Mouse (Mus musculus) liver, postnatal 0 days (tissue): ENCODE measurements around the gene Gm15557. TPM values are rescaled to one million over a fixed set of nuclear protein-coding genes. Genes with fewer than 3 reads are reported as not detected.

Source experiments
- ATAC-seq: fragments of 200-750 bp; cut with Nextera tagmentation; 2 replicates; pipeline ENCODE4 v1.8.0; 2017; ENCODE audit warnings: mild to moderate bottlenecking, moderate library complexity
- DNase-seq: peaks from one replicate; pipeline ENCODE4 v3.0.0-alpha.2; 2016
- H3K27ac ChIP-seq: fragments of 300-500 bp; sonication (generic); 2 replicates; pipeline ENCODE4 v1.5.1; 2014; ENCODE audit warnings: antibody characterized with exemption, moderate library complexity, mild to moderate bottlenecking, low read depth
- H3K27me3 ChIP-seq: fragments of 300-500 bp; sonication (generic); 2 replicates; pipeline ENCODE4 v1.6.1; 2014; ENCODE audit warnings: low read length, control low read depth, mixed read lengths; ENCODE audit not compliant: insufficient read depth
- H3K36me3 ChIP-seq: fragments of 300-500 bp; sonication (generic); replicated peaks from 2 replicates; pipeline ENCODE4 v1.6.1; 2014; ENCODE audit warnings: mild to moderate bottlenecking, control low read depth, low read length, moderate library complexity, mixed read lengths; ENCODE audit not compliant: insufficient read depth
- H3K4me1 ChIP-seq: fragments of 300-500 bp; sonication (generic); 2 replicates; pipeline ENCODE4 v1.6.1; 2014; ENCODE audit warnings: antibody characterized with exemption, mild to moderate bottlenecking, control low read depth; ENCODE audit not compliant: insufficient read depth
- H3K4me2 ChIP-seq: fragments of 300-500 bp; sonication (generic); 2 replicates; pipeline ENCODE4 v1.6.1; 2014; ENCODE audit warnings: low read depth, mild to moderate bottlenecking, low read length, moderate library complexity, mixed read lengths
- H3K4me3 ChIP-seq: fragments of 300-500 bp; sonication (generic); 2 replicates; pipeline ENCODE4 v1.5.1; 2014; ENCODE audit warnings: low read depth, low read length
- H3K9ac ChIP-seq: fragments of 300-500 bp; sonication (generic); replicated peaks from 2 replicates; pipeline ENCODE4 v1.6.1; 2014; ENCODE audit warnings: mild to moderate bottlenecking, moderate library complexity
- H3K9me3 ChIP-seq: fragments of 300-500 bp; sonication (generic); 2 replicates; pipeline ENCODE4 v1.6.1; 2016; ENCODE audit warnings: mild to moderate bottlenecking, control low read depth, low read length, mixed read lengths
- CTCF ChIP-seq: sonication (generic); IDR thresholded peaks from 2 replicates; pipeline ENCODE4 v1.5.1; 2016; ENCODE audit warnings: antibody characterized with exemption, low read depth
- EP300 ChIP-seq: IDR thresholded peaks from 2 replicates; pipeline ENCODE4 v1.6.1; 2016; ENCODE audit warnings: antibody characterized with exemption, low read depth, mild to moderate bottlenecking
- WGBS: fragments of 180-500 bp; shearing (Covaris S2); extraction: QIAGEN DNeasy Blood & Tissue Kit; methylation state at CpG from one replicate; pipeline ENCODE4 v1.1.7; 2014; ENCODE audit not compliant: insufficient replicate concordance; 5-methylcytosine and 5-hydroxymethylcytosine counted together
- polyA plus RNA-seq: library from polyadenylated mRNA; unstranded; fragments of >200 nt; fragmentation: Nextera tagmentation; extraction: Ambion mirVana; gene quantifications from 2 replicates; pipeline ENCODE4 v1.2.1, GENCODE M21; 2015

The Gm15557 gene
- polyA plus RNA-seq, 1 experiment from 2014 or later: not detected

- Histone ChIP-seq H3K9me3 (no peaks in the 10 kb centered on the region), H3K4me3 (no peak overlapping the region), H3K27me3 (no peaks in the 10 kb centered on the region), H3K36me3 (peaks cover 72% of the 10 kb centered on the region), H3K27ac (no peak overlapping the region), H3K9ac (no peak overlapping the region), H3K4me1 (peaks cover 11% of the 10 kb centered on the region), H3K4me2 (no peak overlapping the region)
- no peak for DNase-seq
- no peak for ATAC-seq
- TF ChIP-seq CTCF (no peak), EP300 (no peak)
- WGBS: 93% methylated on average over 6 of the region's 6 CpGs
Observed at GRCm38 (mm10) chr2:155987131-155987530, 46.6 kb downstream of the Gm15557 start.

- WGBS: 35% methylated on average over 4 of the region's 4 CpGs
- H3K4me1 ChIP-seq: peaks cover 11% of the 10 kb centered on the region
- peak overlapping the region; percentile 29 for H3K4me3 ChIP-seq
- no peaks in the 10 kb centered on the region for H3K9me3 ChIP-seq
- H3K4me2 ChIP-seq: peak overlapping the region; percentile 70
- peak; percentile 63 for DNase-seq
- TF ChIP-seq EP300: peak; percentile 88
- peak; percentile 59 for TF ChIP-seq CTCF
- H3K36me3 ChIP-seq: peaks cover 65% of the 10 kb centered on the region
- H3K27me3 ChIP-seq: no peaks in the 10 kb centered on the region
- H3K27ac ChIP-seq: peak overlapping the region; percentile 75
- ATAC-seq: peak; percentile 95
- H3K9ac ChIP-seq: peak overlapping the region; percentile 50
Observed at GRCm38 (mm10) chr2:155989085-155989484, 48.6 kb downstream of the Gm15557 start.

- 76% methylated on average over 10 of the region's 10 CpGs for WGBS
- DNase-seq (no peak), ATAC-seq (no peak)
- Histone ChIP-seq H3K9ac (0 out of 2 replicates have a peak overlapping the region, but pooled peaks have one; percentile 7), H3K27ac (no peak overlapping the region), H3K4me1 (peaks cover 11% of the 10 kb centered on the region), H3K9me3 (no peaks in the 10 kb centered on the region), H3K4me2 (peak overlapping the region; percentile 70), H3K27me3 (no peaks in the 10 kb centered on the region), H3K36me3 (peaks cover 68% of the 10 kb centered on the region), H3K4me3 (no peak overlapping the region)
- no peak for TF ChIP-seq CTCF
- no peak for TF ChIP-seq EP300
Observed at GRCm38 (mm10) chr2:155991151-155991550, 50.6 kb downstream of the Gm15557 start.

DNA sequence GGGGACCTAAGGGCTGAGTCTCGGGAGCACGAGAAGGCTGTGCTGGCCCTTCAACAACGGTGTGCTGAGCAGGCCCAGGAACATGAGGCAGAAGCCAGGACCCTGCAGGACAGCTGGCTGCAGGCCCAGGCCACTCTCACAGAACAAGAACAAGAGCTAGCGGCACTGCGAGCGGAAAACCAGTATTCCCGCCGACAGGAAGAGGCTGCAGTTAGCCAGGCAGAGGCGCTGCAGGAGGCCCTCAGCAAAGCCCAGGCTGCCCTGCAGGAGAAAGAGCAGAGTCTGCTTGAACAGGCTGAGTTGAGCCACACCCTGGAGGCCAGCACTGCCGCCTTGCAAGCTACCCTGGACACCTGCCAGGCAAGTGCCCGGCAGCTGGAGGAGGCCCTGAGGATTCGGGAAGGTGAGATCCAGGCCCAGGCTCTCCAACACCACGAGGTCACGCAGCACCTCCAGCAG lies 51.4 kb downstream of the Gm15557 start:
- peak; percentile 38; the same call in 1 of the 2 replicates for ATAC-seq
- Histone ChIP-seq H3K4me1 (peaks cover 11% of the 10 kb centered on the region), H3K4me3 (peak overlapping the region; percentile 15; the same call in 1 of the 2 replicates)

More for the DNA sequence above, 51.4 kb downstream of the Gm15557 start:
- WGBS: 79% methylated on average over 14 of the region's 14 CpGs
- DNase-seq: peak; percentile 69
- Histone ChIP-seq H3K9ac (peak overlapping the region; percentile 54), H3K4me2 (peak overlapping the region; percentile 70), H3K36me3 (peaks cover 71% of the 10 kb centered on the region), H3K27ac (no peak overlapping the region; the same call in 1 of the 2 replicates), H3K27me3 (no peaks in the 10 kb centered on the region), H3K9me3 (no peaks in the 10 kb centered on the region)
- TF ChIP-seq CTCF: 0 out of 2 replicates have a peak, but pooled peaks have one; percentile 7
- TF ChIP-seq EP300: no peak

Other genes with a start within 250 kb of the Gm15557 start
- 41.5 and 43.2 TPM in 2 replicates for gene Trpc4ap, start 248.3 kb upstream of the Gm15557 start, polyA plus RNA-seq
- 28.4 and 30.2 TPM in 2 replicates for gene Edem2, start 211.3 kb upstream of the Gm15557 start, polyA plus RNA-seq
- gene Gm17581, start 204.9 kb upstream of the Gm15557 start, polyA plus RNA-seq: not detected in 2 replicates
- gene Procr, start 189.6 kb upstream of the Gm15557 start, polyA plus RNA-seq: 1.1 and 1.7 TPM in 2 replicates
- gene Mmp24, start 165.4 kb upstream of the Gm15557 start, polyA plus RNA-seq: not detected in 2 replicates
- 6.6 and 7.5 TPM in 2 replicates for gene BC029722, start 121.3 kb upstream of the Gm15557 start, polyA plus RNA-seq
- 120 and 130 TPM in 2 replicates for gene Eif6, start 113.8 kb upstream of the Gm15557 start, polyA plus RNA-seq
- gene Fam83c, start 105.9 kb upstream of the Gm15557 start, polyA plus RNA-seq: 0.15 and 0.19 TPM in 2 replicates
- gene Uqcc1, start 10.4 kb upstream of the Gm15557 start, polyA plus RNA-seq: 29.3 and 31.7 TPM in 2 replicates
- not detected in 2 replicates for gene Gdf5, start 4.6 kb downstream of the Gm15557 start, polyA plus RNA-seq
- gene Cep250, start 15.7 kb downstream of the Gm15557 start, polyA plus RNA-seq: 3.1 and 5.0 TPM in 2 replicates
- gene 6430550D23Rik, start 67.2 kb downstream of the Gm15557 start, polyA plus RNA-seq: 0.64 and 0.90 TPM in 2 replicates
- 64.5 and 64.8 TPM in 2 replicates for gene Ergic3, start 67.3 kb downstream of the Gm15557 start, polyA plus RNA-seq
- gene Fer1l4, start 112.2 kb downstream of the Gm15557 start, polyA plus RNA-seq: not detected in 2 replicates
- 0.54 and 0.74 TPM in 2 replicates for gene Spag4, start 124.4 kb downstream of the Gm15557 start, polyA plus RNA-seq
- gene Cpne1, start 171.2 kb downstream of the Gm15557 start, polyA plus RNA-seq: 13.4 and 16.0 TPM in 2 replicates
- 5.5 and 5.7 TPM in 2 replicates for gene Rbm12, start 171.2 kb downstream of the Gm15557 start, polyA plus RNA-seq
- gene Gm28036, start 186.4 kb downstream of the Gm15557 start, polyA plus RNA-seq: 0.88 and 3.0 TPM in 2 replicates
- 292 and 295 TPM in 2 replicates for gene Romo1, start 203.3 kb downstream of the Gm15557 start, polyA plus RNA-seq
- gene Nfs1, start 203.5 kb downstream of the Gm15557 start, polyA plus RNA-seq: 38.9 and 40.2 TPM in 2 replicates
- gene Rbm39, start 239.5 kb downstream of the Gm15557 start, polyA plus RNA-seq: 228 and 239 TPM in 2 replicates